Mouse (Mus musculus): ENCODE measurements at regions not wholly inside any gene's neighbourhood (a gene's known extent, or its start where the extent isn't known, plus 50 kb on each side); places are given as distances from the start of the nearest gene placed in this dataset.

GRCm38 (mm10) chr10:98862712-98863111 lies 51.5 kb upstream of the Atp2b1 start:
- no peak for TF ChIP-seq POLR2A (IDR thresholded peaks at IDR 0.05; ENCODE audit: low read depth, low read length)
- TF ChIP-seq CTCF (IDR thresholded peaks at IDR 0.05; ENCODE audit: borderline replicate concordance, insufficient read depth, low read length), result no peak

Measured in embryonic fibroblast, embryonic 13.5 days (primary cell).